Mouse (Mus musculus): Measurements from ENCODE around the gene Rhox3g. TPM values are rescaled to one million over a fixed set of nuclear protein-coding genes. Genes with fewer than 3 reads are reported as not detected.
"Not testable (repeated sequence)": the region's sequence is repeated elsewhere in the genome, so short reads cannot be mapped to it uniquely, and the experiment has no call there.

The Rhox3g gene
- polyA plus RNA-seq (2011; ENCODE audit: insufficient read depth, insufficient read length, low read depth, missing spikeins): not detected in 2 replicates

GRCm38 (mm10) chrX:37628512-37628911 lies at the start of gene Rhox3g:
Gene Rhox3g (minus strand): TSS chrX:37628612.
- H3K4me3 ChIP-seq (ENCODE audit: low read depth, low read length); H3K36me3 ChIP-seq (ENCODE audit: control insufficient read depth, insufficient read depth, low read length, poor library complexity, severe bottlenecking); H3K4me1 ChIP-seq (ENCODE audit: control insufficient read depth, insufficient read depth, low read length); H3K27me3 ChIP-seq (ENCODE audit: control insufficient read depth, insufficient read depth, low read length, poor library complexity, severe bottlenecking); H3K9ac ChIP-seq (ENCODE audit: low read depth, poor library complexity, severe bottlenecking); H3K9me3 ChIP-seq (replicated peaks; ENCODE audit: control insufficient read depth, insufficient read depth, low read length, poor library complexity, severe bottlenecking); H3K27ac ChIP-seq (ENCODE audit: insufficient read depth, low read length): not testable (repeated sequence)

- H3K27me3 ChIP-seq (ENCODE audit: control insufficient read depth, insufficient read depth, low read length, poor library complexity, severe bottlenecking); H3K27ac ChIP-seq (ENCODE audit: insufficient read depth, low read length); H3K36me3 ChIP-seq (ENCODE audit: control insufficient read depth, insufficient read depth, low read length, poor library complexity, severe bottlenecking); H3K4me3 ChIP-seq (ENCODE audit: low read depth, low read length); H3K9me3 ChIP-seq (replicated peaks; ENCODE audit: control insufficient read depth, insufficient read depth, low read length, poor library complexity, severe bottlenecking); H3K4me1 ChIP-seq (ENCODE audit: control insufficient read depth, insufficient read depth, low read length); H3K9ac ChIP-seq (ENCODE audit: low read depth, poor library complexity, severe bottlenecking): not testable (repeated sequence)
Measured at GRCm38 (mm10) chrX:37673177-37673576, 44.8 kb upstream of the Rhox3g start, which contains the start of gene Rhox2h. Gene Rhox2h (minus strand): TSS chrX:37673277.

- H3K9ac ChIP-seq (ENCODE audit: low read depth, poor library complexity, severe bottlenecking); H3K36me3 ChIP-seq (ENCODE audit: control insufficient read depth, insufficient read depth, low read length, poor library complexity, severe bottlenecking); H3K27ac ChIP-seq (ENCODE audit: insufficient read depth, low read length); H3K4me1 ChIP-seq (ENCODE audit: control insufficient read depth, insufficient read depth, low read length); H3K4me3 ChIP-seq (ENCODE audit: low read depth, low read length); H3K9me3 ChIP-seq (replicated peaks; ENCODE audit: control insufficient read depth, insufficient read depth, low read length, poor library complexity, severe bottlenecking); H3K27me3 ChIP-seq (ENCODE audit: control insufficient read depth, insufficient read depth, low read length, poor library complexity, severe bottlenecking): not testable (repeated sequence)
Measured at GRCm38 (mm10) chrX:37668664-37669063, 40.3 kb upstream of the Rhox3g start, which contains the start of gene Rhox3h. Gene Rhox3h (minus strand): TSS chrX:37668764.

- H3K4me3 ChIP-seq (ENCODE audit: low read depth, low read length); H3K4me1 ChIP-seq (ENCODE audit: control insufficient read depth, insufficient read depth, low read length); H3K27ac ChIP-seq (ENCODE audit: insufficient read depth, low read length); H3K36me3 ChIP-seq (ENCODE audit: control insufficient read depth, insufficient read depth, low read length, poor library complexity, severe bottlenecking); H3K9ac ChIP-seq (ENCODE audit: low read depth, poor library complexity, severe bottlenecking); H3K27me3 ChIP-seq (ENCODE audit: control insufficient read depth, insufficient read depth, low read length, poor library complexity, severe bottlenecking); H3K9me3 ChIP-seq (replicated peaks; ENCODE audit: control insufficient read depth, insufficient read depth, low read length, poor library complexity, severe bottlenecking): not testable (repeated sequence)
Measured at GRCm38 (mm10) chrX:37651227-37651626, 22.8 kb upstream of the Rhox3g start, which contains the start of gene Rhox4g. Gene Rhox4g (minus strand): TSS chrX:37651327.

GRCm38 (mm10) chrX:37643370-37643769 lies 15.0 kb upstream of the Rhox3g start, which contains the start of gene Rhox2g:
Gene Rhox2g (minus strand): TSS chrX:37643470.
- not testable (repeated sequence) for H3K9ac ChIP-seq (ENCODE audit: low read depth, poor library complexity, severe bottlenecking); H3K4me1 ChIP-seq (ENCODE audit: control insufficient read depth, insufficient read depth, low read length); H3K36me3 ChIP-seq (ENCODE audit: control insufficient read depth, insufficient read depth, low read length, poor library complexity, severe bottlenecking); H3K4me3 ChIP-seq (ENCODE audit: low read depth, low read length); H3K27ac ChIP-seq (ENCODE audit: insufficient read depth, low read length); H3K9me3 ChIP-seq (replicated peaks; ENCODE audit: control insufficient read depth, insufficient read depth, low read length, poor library complexity, severe bottlenecking); H3K27me3 ChIP-seq (ENCODE audit: control insufficient read depth, insufficient read depth, low read length, poor library complexity, severe bottlenecking)

- H3K27ac ChIP-seq (ENCODE audit: insufficient read depth, low read length); H3K4me1 ChIP-seq (ENCODE audit: control insufficient read depth, insufficient read depth, low read length); H3K27me3 ChIP-seq (ENCODE audit: control insufficient read depth, insufficient read depth, low read length, poor library complexity, severe bottlenecking); H3K9ac ChIP-seq (ENCODE audit: low read depth, poor library complexity, severe bottlenecking); H3K36me3 ChIP-seq (ENCODE audit: control insufficient read depth, insufficient read depth, low read length, poor library complexity, severe bottlenecking); H3K4me3 ChIP-seq (ENCODE audit: low read depth, low read length); H3K9me3 ChIP-seq (replicated peaks; ENCODE audit: control insufficient read depth, insufficient read depth, low read length, poor library complexity, severe bottlenecking): not testable (repeated sequence)
Measured at GRCm38 (mm10) chrX:37607604-37608003, 20.8 kb downstream of the Rhox3g start, which contains the start of gene Rhox4f. Gene Rhox4f (minus strand): TSS chrX:37607704.

- H3K27me3 ChIP-seq (ENCODE audit: control insufficient read depth, insufficient read depth, low read length, poor library complexity, severe bottlenecking); H3K36me3 ChIP-seq (ENCODE audit: control insufficient read depth, insufficient read depth, low read length, poor library complexity, severe bottlenecking); H3K4me3 ChIP-seq (ENCODE audit: low read depth, low read length); H3K9ac ChIP-seq (ENCODE audit: low read depth, poor library complexity, severe bottlenecking); H3K9me3 ChIP-seq (replicated peaks; ENCODE audit: control insufficient read depth, insufficient read depth, low read length, poor library complexity, severe bottlenecking); H3K4me1 ChIP-seq (ENCODE audit: control insufficient read depth, insufficient read depth, low read length); H3K27ac ChIP-seq (ENCODE audit: insufficient read depth, low read length): not testable (repeated sequence)
Measured at GRCm38 (mm10) chrX:37580692-37581091, 47.7 kb downstream of the Rhox3g start, which contains the start of gene Rhox3f. Gene Rhox3f (plus strand): TSS chrX:37580992.

Other genes starting within 250 kb of the Rhox3g start
- gene Rhox3a2, start 248.6 kb downstream of the Rhox3g start, polyA plus RNA-seq (2011; ENCODE audit: insufficient read depth, insufficient read length, low read depth, missing spikeins): not detected in 2 replicates
- gene Rhox4a2, start 237.8 kb downstream of the Rhox3g start, polyA plus RNA-seq (2011; ENCODE audit: insufficient read depth, insufficient read length, low read depth, missing spikeins): not detected in 2 replicates
- not detected in 2 replicates for gene Rhox2b, start 216.5 kb downstream of the Rhox3g start, polyA plus RNA-seq (2011; ENCODE audit: insufficient read depth, insufficient read length, low read depth, missing spikeins)
- gene Rhox4b, start 196.1 kb downstream of the Rhox3g start, polyA plus RNA-seq (2011; ENCODE audit: insufficient read depth, insufficient read length, low read depth, missing spikeins): not detected in 2 replicates
- gene Rhox2c, start 174.9 kb downstream of the Rhox3g start, polyA plus RNA-seq (2011; ENCODE audit: insufficient read depth, insufficient read length, low read depth, missing spikeins): not detected in 2 replicates
- gene Rhox3c, start 170.0 kb downstream of the Rhox3g start, polyA plus RNA-seq (2011; ENCODE audit: insufficient read depth, insufficient read length, low read depth, missing spikeins): not detected in 2 replicates
- gene Rhox4c, start 148.3 kb downstream of the Rhox3g start, polyA plus RNA-seq (2011; ENCODE audit: insufficient read depth, insufficient read length, low read depth, missing spikeins): not detected in 2 replicates
- not detected in 2 replicates for gene Rhox2d, start 135.2 kb downstream of the Rhox3g start, polyA plus RNA-seq (2011; ENCODE audit: insufficient read depth, insufficient read length, low read depth, missing spikeins)
- gene Rhox4d, start 114.3 kb downstream of the Rhox3g start, polyA plus RNA-seq (2011; ENCODE audit: insufficient read depth, insufficient read length, low read depth, missing spikeins): not detected in 2 replicates
- gene Rhox2e, start 98.2 kb downstream of the Rhox3g start, polyA plus RNA-seq (2011; ENCODE audit: insufficient read depth, insufficient read length, low read depth, missing spikeins): not detected in 2 replicates
- not detected in 2 replicates for gene Rhox3e, start 86.6 kb downstream of the Rhox3g start, polyA plus RNA-seq (2011; ENCODE audit: insufficient read depth, insufficient read length, low read depth, missing spikeins)
- gene Rhox4e, start 71.2 kb downstream of the Rhox3g start, polyA plus RNA-seq (2011; ENCODE audit: insufficient read depth, insufficient read length, low read depth, missing spikeins): not detected in 2 replicates
- gene Rhox2f, start 57.2 kb downstream of the Rhox3g start, polyA plus RNA-seq (2011; ENCODE audit: insufficient read depth, insufficient read length, low read depth, missing spikeins): not detected in 2 replicates
- not detected in 2 replicates for gene Rhox3f, start 47.6 kb downstream of the Rhox3g start, polyA plus RNA-seq (2011; ENCODE audit: insufficient read depth, insufficient read length, low read depth, missing spikeins)
- not detected in 2 replicates for gene Rhox4f, start 20.9 kb downstream of the Rhox3g start, polyA plus RNA-seq (2011; ENCODE audit: insufficient read depth, insufficient read length, low read depth, missing spikeins)
- not detected in 2 replicates for gene Rhox2g, start 14.9 kb upstream of the Rhox3g start, polyA plus RNA-seq (2011; ENCODE audit: insufficient read depth, insufficient read length, low read depth, missing spikeins)
- gene Rhox4g, start 22.7 kb upstream of the Rhox3g start, polyA plus RNA-seq (2011; ENCODE audit: insufficient read depth, insufficient read length, low read depth, missing spikeins): not detected in 2 replicates
- not detected in 2 replicates for gene Rhox3h, start 40.2 kb upstream of the Rhox3g start, polyA plus RNA-seq (2011; ENCODE audit: insufficient read depth, insufficient read length, low read depth, missing spikeins)
- gene Rhox2h, start 44.7 kb upstream of the Rhox3g start, polyA plus RNA-seq (2011; ENCODE audit: insufficient read depth, insufficient read length, low read depth, missing spikeins): not detected in 2 replicates
- gene Rhox5, start 176.2 kb upstream of the Rhox3g start, polyA plus RNA-seq (2011; ENCODE audit: insufficient read depth, insufficient read length, low read depth, missing spikeins): 162 and 170 TPM in 2 replicates
- 23.9 and 27.9 TPM in 2 replicates for gene Rhox6, start 198.3 kb upstream of the Rhox3g start, polyA plus RNA-seq (2011; ENCODE audit: insufficient read depth, insufficient read length, low read depth, missing spikeins)
- 1.2 TPM in 1 of 2 replicates, not detected in the other for gene Rhox7a, start 203.1 kb upstream of the Rhox3g start, polyA plus RNA-seq (2011; ENCODE audit: insufficient read depth, insufficient read length, low read depth, missing spikeins)

All from ES-Bruce4 (cell line).